Mouse (Mus musculus): ENCODE results near the gene Tapt1. TPM values are rescaled to one million over a fixed set of nuclear protein-coding genes. Genes with fewer than 3 reads are reported as not detected.
A peak's percentile ranks its signal among the peaks of the same experiment; 100 is the strongest.

Gene Tapt1
- total and polyA plus RNA-seq, 2 experiments from 2014 or later: 27.3 to 52.4 TPM

DNA sequence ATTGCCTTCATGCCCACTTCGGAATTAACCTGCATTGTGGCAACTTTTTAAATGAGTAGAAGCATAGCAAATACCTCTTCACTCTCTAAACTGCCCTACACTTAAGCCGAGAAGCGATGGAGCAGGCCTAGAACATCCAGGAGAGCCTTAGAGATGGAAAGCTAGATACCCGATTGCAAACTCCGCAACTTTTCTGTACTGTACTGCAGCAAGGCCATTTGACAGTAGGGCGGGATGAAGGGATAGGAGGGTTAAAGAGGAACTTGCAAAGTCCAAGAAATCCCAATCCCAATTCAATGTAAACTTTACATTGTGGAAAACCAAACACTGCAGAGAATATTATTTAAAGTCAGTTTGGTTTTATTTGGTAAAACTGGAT, 1.0 kb upstream of the Tapt1 start:
- WGBS: 7% methylated on average over 6 of the region's 6 CpGs
- DNase-seq (ENCODE audit: low spot score) (no peak), ATAC-seq (ENCODE audit: low FRiP score) (no peak)
- Histone ChIP-seq H3K4me1 (ENCODE audit: insufficient read depth, low read length) (peaks cover 11% of the 10 kb centered on the region; the same call in 1 of the 2 replicates), H3K4me2 (ENCODE audit: low read depth, low read length, poor library complexity, severe bottlenecking) (peak overlapping the region; percentile 75), H3K4me3 (ENCODE audit: low read depth, low read length) (peak overlapping the region; percentile 86), H3K9ac (replicated peaks; ENCODE audit: low read length, poor library complexity, severe bottlenecking) (peak overlapping the region; percentile 93), H3K36me3 (ENCODE audit: insufficient read depth, low read length) (no peaks in the 10 kb centered on the region), H3K27me3 (ENCODE audit: insufficient read depth, low read length) (no peaks in the 10 kb centered on the region), H3K27ac (ENCODE audit: low read depth, low read length) (peak overlapping the region; percentile 89), H3K9me3 (ENCODE audit: low read length) (no peaks in the 10 kb centered on the region)
- TF ChIP-seq CTCF (IDR thresholded peaks at IDR 0.05): no peak

DNA sequence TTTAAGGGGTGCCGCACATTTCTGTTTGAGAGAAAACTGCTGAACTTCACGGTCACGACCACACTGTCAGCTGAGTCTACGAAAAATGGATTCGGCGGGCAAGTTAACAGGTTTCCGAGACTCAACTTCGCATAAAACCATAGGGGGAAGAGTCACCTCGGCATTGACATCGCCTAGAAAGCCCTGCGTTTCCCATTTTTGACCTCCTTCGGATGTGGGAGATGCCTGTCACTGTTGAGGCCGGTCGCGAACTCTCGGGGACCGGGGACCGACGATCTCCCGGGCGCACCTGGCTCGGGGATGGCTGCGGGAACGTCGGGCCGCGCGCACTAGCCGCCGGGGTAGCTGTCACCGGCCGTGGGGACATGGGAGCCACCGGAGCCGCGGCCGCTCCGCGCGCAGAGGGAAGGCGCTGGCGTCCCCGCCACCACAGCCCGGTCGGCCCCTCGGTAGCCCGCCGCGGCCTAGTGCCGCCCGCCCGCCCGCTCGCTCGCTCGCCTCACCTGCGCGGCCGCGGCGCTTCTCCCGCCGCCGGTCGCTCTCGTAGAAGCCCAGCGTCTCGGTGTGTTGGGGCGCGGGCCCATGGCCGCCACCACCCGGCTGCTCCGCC, 410 bp downstream of the Tapt1 start:
- DNase-seq (ENCODE audit: low spot score): peak; percentile 19
- TF ChIP-seq CTCF (IDR thresholded peaks at IDR 0.05): no peak
- H3K27ac ChIP-seq (ENCODE audit: low read depth, low read length): peak overlapping the region; percentile 89

DNA sequence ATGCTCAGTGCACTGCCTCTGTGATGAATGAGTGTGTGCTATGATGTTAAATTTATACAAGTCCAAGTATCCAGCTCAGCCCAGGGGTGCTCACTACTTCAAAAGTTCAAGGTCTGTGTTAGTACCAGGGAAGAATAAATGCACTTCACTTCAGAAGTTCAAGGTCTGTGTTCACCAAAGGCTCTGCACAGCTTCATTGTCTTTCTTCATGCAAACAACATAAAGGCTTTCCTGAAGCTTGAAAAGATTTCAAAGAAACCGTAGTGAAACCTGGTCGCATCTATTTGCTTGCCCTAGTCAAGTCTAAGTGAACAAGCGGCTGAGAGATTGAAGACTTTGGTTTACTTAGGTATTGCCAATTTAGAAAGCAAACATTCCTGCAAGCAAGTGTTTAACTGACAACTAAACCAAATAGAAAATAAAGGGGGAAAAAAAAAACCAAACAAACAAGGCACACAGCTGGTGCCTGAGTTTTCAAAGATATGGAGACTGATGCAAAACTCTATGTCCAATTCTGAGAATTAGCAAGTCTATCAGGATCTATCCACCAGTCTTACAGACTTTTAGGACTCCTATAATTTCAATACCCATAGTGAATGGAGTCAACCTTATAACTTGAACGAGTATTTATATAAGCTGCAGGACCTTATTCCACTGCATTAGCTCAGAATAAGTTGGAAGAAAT, 1.4 kb downstream of the Tapt1 start:
- no peak for ATAC-seq (ENCODE audit: low FRiP score)
- Histone ChIP-seq H3K4me3 (ENCODE audit: low read depth, low read length) (peak overlapping the region; percentile 86), H3K9ac (replicated peaks; ENCODE audit: low read length, poor library complexity, severe bottlenecking) (no peak overlapping the region), H3K36me3 (ENCODE audit: insufficient read depth, low read length) (no peaks in the 10 kb centered on the region), H3K9me3 (ENCODE audit: low read length) (no peaks in the 10 kb centered on the region), H3K27ac (ENCODE audit: low read depth, low read length) (no peak overlapping the region), H3K4me2 (ENCODE audit: low read depth, low read length, poor library complexity, severe bottlenecking) (peak overlapping the region; percentile 75), H3K27me3 (ENCODE audit: insufficient read depth, low read length) (no peaks in the 10 kb centered on the region), H3K4me1 (ENCODE audit: insufficient read depth, low read length) (peaks cover 11% of the 10 kb centered on the region; the same call in 1 of the 2 replicates)
- TF ChIP-seq CTCF (IDR thresholded peaks at IDR 0.05): no peak
- DNase-seq (ENCODE audit: low spot score): no peak
- WGBS: 64% methylated on average over 4 of the region's 4 CpGs

More for the DNA sequence above, 410 bp downstream of the Tapt1 start:
- Histone ChIP-seq H3K9ac (replicated peaks; ENCODE audit: low read length, poor library complexity, severe bottlenecking) (peak overlapping the region; percentile 93), H3K27me3 (ENCODE audit: insufficient read depth, low read length) (no peaks in the 10 kb centered on the region), H3K36me3 (ENCODE audit: insufficient read depth, low read length) (no peaks in the 10 kb centered on the region), H3K4me2 (ENCODE audit: low read depth, low read length, poor library complexity, severe bottlenecking) (peak overlapping the region; percentile 75), H3K4me1 (ENCODE audit: insufficient read depth, low read length) (peaks cover 11% of the 10 kb centered on the region; the same call in 1 of the 2 replicates), H3K9me3 (ENCODE audit: low read length) (no peaks in the 10 kb centered on the region), H3K4me3 (ENCODE audit: low read depth, low read length) (peak overlapping the region; percentile 86)
- WGBS: 0% methylated on average over 47 of the region's 72 CpGs
- ATAC-seq (ENCODE audit: low FRiP score): peak; percentile 78

GRCm38 (mm10) chr5:44224251-44224650, 2.2 kb downstream of the Tapt1 start:
- Histone ChIP-seq H3K36me3 (ENCODE audit: insufficient read depth, low read length) (no peaks in the 10 kb centered on the region), H3K4me2 (ENCODE audit: low read depth, low read length, poor library complexity, severe bottlenecking) (peak overlapping the region; percentile 75), H3K4me3 (ENCODE audit: low read depth, low read length) (peak overlapping the region; percentile 9), H3K27me3 (ENCODE audit: insufficient read depth, low read length) (no peaks in the 10 kb centered on the region), H3K9ac (replicated peaks; ENCODE audit: low read length, poor library complexity, severe bottlenecking) (no peak overlapping the region), H3K4me1 (ENCODE audit: insufficient read depth, low read length) (peaks cover 11% of the 10 kb centered on the region; the same call in 1 of the 2 replicates), H3K9me3 (ENCODE audit: low read length) (no peaks in the 10 kb centered on the region), H3K27ac (ENCODE audit: low read depth, low read length) (peak overlapping the region; percentile 34; the same call in 1 of the 2 replicates)
- DNase-seq (ENCODE audit: low spot score) (peak; percentile 57), ATAC-seq (ENCODE audit: low FRiP score) (no peak)
- 17% methylated on average over 6 of the region's 6 CpGs for WGBS
- peak; percentile 78 for TF ChIP-seq CTCF (IDR thresholded peaks at IDR 0.05)

DNA sequence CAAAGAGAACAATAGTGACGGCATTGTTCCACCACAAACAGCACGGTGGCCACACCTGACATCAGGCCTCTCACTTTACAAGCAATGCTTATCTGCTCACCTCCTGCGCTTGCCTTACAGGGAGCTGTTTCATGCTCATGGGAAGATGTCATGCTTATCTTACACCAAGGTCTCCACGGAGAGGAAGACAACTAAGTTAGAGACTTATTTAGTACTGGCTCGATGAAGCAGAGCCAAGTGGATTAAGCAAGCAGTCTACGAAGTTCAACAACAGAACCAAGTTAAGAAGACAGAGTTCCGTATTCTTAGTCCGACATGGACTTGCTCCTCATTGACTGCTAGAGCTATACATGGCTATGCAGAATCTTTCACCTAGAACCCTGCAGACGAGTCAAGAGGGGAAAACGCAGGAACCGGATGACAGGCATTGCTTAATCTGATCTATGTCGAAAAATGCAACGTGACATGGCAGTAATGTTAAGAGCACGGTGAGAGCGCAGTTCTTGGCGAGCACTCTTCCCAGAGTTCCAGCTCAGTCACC, 3.0 kb downstream of the Tapt1 start:
- Histone ChIP-seq H3K4me1 (ENCODE audit: insufficient read depth, low read length) (peaks cover 11% of the 10 kb centered on the region; the same call in 1 of the 2 replicates), H3K27me3 (ENCODE audit: insufficient read depth, low read length) (no peaks in the 10 kb centered on the region), H3K9me3 (ENCODE audit: low read length) (no peaks in the 10 kb centered on the region), H3K4me3 (ENCODE audit: low read depth, low read length) (no peak overlapping the region), H3K27ac (ENCODE audit: low read depth, low read length) (no peak overlapping the region), H3K9ac (replicated peaks; ENCODE audit: low read length, poor library complexity, severe bottlenecking) (no peak overlapping the region), H3K36me3 (ENCODE audit: insufficient read depth, low read length) (no peaks in the 10 kb centered on the region), H3K4me2 (ENCODE audit: low read depth, low read length, poor library complexity, severe bottlenecking) (no peak overlapping the region)
- ATAC-seq (ENCODE audit: low FRiP score): no peak
- TF ChIP-seq CTCF (IDR thresholded peaks at IDR 0.05): no peak
- no peak for DNase-seq (ENCODE audit: low spot score)
- 80% methylated on average over 16 of the region's 16 CpGs for WGBS

- H3K36me3 ChIP-seq (ENCODE audit: insufficient read depth, low read length): no peaks in the 10 kb centered on the region
- no peaks in the 10 kb centered on the region for H3K9me3 ChIP-seq (ENCODE audit: low read length)
- H3K27ac ChIP-seq (ENCODE audit: low read depth, low read length): no peak overlapping the region
- no peak overlapping the region for H3K4me3 ChIP-seq (ENCODE audit: low read depth, low read length)
- H3K27me3 ChIP-seq (ENCODE audit: insufficient read depth, low read length): no peaks in the 10 kb centered on the region
- H3K4me2 ChIP-seq (ENCODE audit: low read depth, low read length, poor library complexity, severe bottlenecking): no peak overlapping the region
- TF ChIP-seq CTCF (IDR thresholded peaks at IDR 0.05): no peak
- no peak overlapping the region for H3K9ac ChIP-seq (replicated peaks; ENCODE audit: low read length, poor library complexity, severe bottlenecking)
- H3K4me1 ChIP-seq (ENCODE audit: insufficient read depth, low read length): peaks cover 11% of the 10 kb centered on the region; the same call in 1 of the 2 replicates
- DNase-seq (ENCODE audit: low spot score): no peak
- ATAC-seq (ENCODE audit: low FRiP score): no peak
- 89% methylated on average over 7 of the region's 7 CpGs for WGBS
Observed at GRCm38 (mm10) chr5:44220430-44220829, 6.0 kb downstream of the Tapt1 start.
